Comparison of ENCODE assay signal across 8 mouse cellular contexts in the genomic region with DNA sequence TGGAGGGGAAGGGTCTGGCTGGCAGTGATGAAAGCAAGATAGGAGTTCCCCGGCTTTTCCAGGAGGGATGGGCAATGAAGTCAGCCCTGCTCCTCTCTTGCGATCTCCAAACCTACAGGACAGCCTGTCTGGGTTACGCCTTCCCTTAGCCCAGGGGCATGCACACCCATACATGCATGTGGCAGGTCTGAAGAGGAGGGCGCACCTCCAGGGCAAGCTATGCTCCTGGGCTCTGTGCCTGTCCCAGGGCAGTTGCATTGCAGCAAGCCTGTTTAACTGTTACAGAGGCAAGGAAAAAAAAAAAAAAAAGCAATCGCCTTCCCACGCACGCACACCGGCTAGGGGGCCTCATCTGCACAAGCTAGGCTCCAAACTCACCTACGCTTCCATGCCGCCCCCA.
A peak's percentile ranks its signal among the peaks of the same experiment; 100 is the strongest.
DNase-seq lines count a peak whose midpoint lies in the region; ATAC-seq and TF ChIP-seq lines count a peak whose summit lies in the region.

No protein-coding gene starts in this region.

- no peak for ATAC-seq in embryonic facial prominence, embryonic 15.5 days (ENCODE audit: insufficient number of reproducible peaks, low FRiP score, low TSS enrichment, low read depth)
- ATAC-seq in midbrain, postnatal 0 days (ENCODE audit: low FRiP score): no peak

- no peak overlapping the region for H3K27ac ChIP-seq in embryonic facial prominence, embryonic 15.5 days (replicated peaks)
- no peak overlapping the region for H3K27ac ChIP-seq in midbrain, postnatal 0 days (ENCODE audit: low read depth, low read length)

- no peak overlapping the region for H3K9ac ChIP-seq in embryonic facial prominence, embryonic 15.5 days
- peak overlapping the region; percentile 59 for H3K9ac ChIP-seq in midbrain, postnatal 0 days (replicated peaks; ENCODE audit: low read length, poor library complexity, severe bottlenecking)

- peak; percentile 6 to 9 for DNase-seq in frontal cortex, postnatal 10 days (ENCODE audit: low spot score in 2 of 2)
- DNase-seq in frontal cortex, adult 2 months (ENCODE audit: extremely low spot score in 1 of 2, low spot score in 1 of 2): no peak
- peak; percentile 16 for DNase-seq in layer of hippocampus, adult 9-11 months
- peak; percentile 1 for DNase-seq in midbrain, postnatal 0 days (ENCODE audit: low spot score)
- DNase-seq in thymus, postnatal 4 days: peak; percentile 4
- no peak for DNase-seq in urinary bladder, postnatal 4 days (ENCODE audit: low spot score in 2 of 2)

- H3K9me3 ChIP-seq in E14TG2a.4 (ENCODE audit: low read length): no peaks in the 10 kb centered on the region
- no peaks in the 10 kb centered on the region for H3K9me3 ChIP-seq in embryonic facial prominence, embryonic 15.5 days (replicated peaks)
- no peaks in the 10 kb centered on the region for H3K9me3 ChIP-seq in midbrain, postnatal 0 days (ENCODE audit: low read length)

- no peaks in the 10 kb centered on the region for H3K36me3 ChIP-seq in E14TG2a.4 (ENCODE audit: insufficient read depth, low read length)
- H3K36me3 ChIP-seq in embryonic facial prominence, embryonic 15.5 days: no peaks in the 10 kb centered on the region
- H3K36me3 ChIP-seq in midbrain, postnatal 0 days (ENCODE audit: insufficient read depth, low read length): no peaks in the 10 kb centered on the region

- 23% methylated on average over 10 of the region's 10 CpGs for WGBS in embryonic facial prominence, embryonic 15.5 days
- WGBS in midbrain, postnatal 0 days: 25% methylated on average over 10 of the region's 10 CpGs

- H3K27me3 ChIP-seq in E14TG2a.4 (ENCODE audit: insufficient read depth, low read length): peaks cover 8% of the 10 kb centered on the region
- 0 out of 2 replicates have a peak, but pooled peaks cover 9% of the 10 kb centered on the region for H3K27me3 ChIP-seq in embryonic facial prominence, embryonic 15.5 days
- H3K27me3 ChIP-seq in midbrain, postnatal 0 days (ENCODE audit: insufficient read depth, low read length): no peaks in the 10 kb centered on the region

- no peak for TF ChIP-seq CTCF in E14TG2a.4 (conservative IDR thresholded peaks at IDR 0.05; ENCODE audit: low read length)
- no peak for TF ChIP-seq CTCF in midbrain, postnatal 0 days (IDR thresholded peaks at IDR 0.05)

- H3K4me3 ChIP-seq in E14TG2a.4 (replicated peaks; ENCODE audit: low read length): peak overlapping the region; percentile 79
- H3K4me3 ChIP-seq in embryonic facial prominence, embryonic 15.5 days (replicated peaks): peak overlapping the region; percentile 53
- H3K4me3 ChIP-seq in midbrain, postnatal 0 days (ENCODE audit: low read depth, low read length): peak overlapping the region; percentile 55

- peak overlapping the region; percentile 64 for H3K4me2 ChIP-seq in embryonic facial prominence, embryonic 15.5 days (replicated peaks)
- H3K4me2 ChIP-seq in midbrain, postnatal 0 days (ENCODE audit: low read depth, low read length, poor library complexity, severe bottlenecking): peak overlapping the region; percentile 49

- H3K4me1 ChIP-seq in E14TG2a.4 (replicated peaks; ENCODE audit: low read depth, low read length): no peaks in the 10 kb centered on the region
- H3K4me1 ChIP-seq in embryonic facial prominence, embryonic 15.5 days: no peaks in the 10 kb centered on the region
- H3K4me1 ChIP-seq in midbrain, postnatal 0 days (ENCODE audit: insufficient read depth, low read length): no peaks in the 10 kb centered on the region

Comparison
In these comparisons a context has a peak if more than half of its experiments do, and no peak if none do; other contexts are left out.
1. DNase-seq: peak in frontal cortex, postnatal 10 days (2 of 2), layer of hippocampus, adult 9-11 months (single experiment), midbrain, postnatal 0 days (single experiment) and thymus, postnatal 4 days (single experiment); none in frontal cortex, adult 2 months (0 of 2) and urinary bladder, postnatal 4 days (0 of 2).
2. Peak in every context shown above with its lines, with median percentiles within 50 percentile points of each other: H3K4me3 ChIP-seq.